Mouse (Mus musculus): ENCODE data around the gene Il34. TPM values are rescaled to one million over a fixed set of nuclear protein-coding genes. Genes with fewer than 3 reads are reported as not detected.

Gene Il34
- polyA plus RNA-seq (2015; fragmentation: Nextera tagmentation; extraction: Ambion mirVana), result 7.7 and 8.8 TPM in 2 replicates

- H3K4me2 ChIP-seq (ENCODE audit: low read length), result no peak within 1 kb of the TSS; the same call in 1 of the 2 replicates
- H3K36me3 ChIP-seq (ENCODE audit: control insufficient read depth, insufficient read depth, low read length), result peaks cover 9% of the 10 kb centered on the region
- no peak for ATAC-seq
- H3K9me3 ChIP-seq (ENCODE audit: control insufficient read depth, low read length), result no peaks in the 10 kb centered on the region
- no peaks in the 10 kb centered on the region for H3K27me3 ChIP-seq (replicated peaks; ENCODE audit: control insufficient read depth, insufficient read depth, low read length)
- H3K4me1 ChIP-seq (ENCODE audit: control insufficient read depth, insufficient read depth, low read depth, low read length), result no peaks in the 10 kb centered on the region
- peak within 1 kb of the TSS; percentile 23; the same call in 1 of the 2 replicates for H3K9ac ChIP-seq (ENCODE audit: low read depth, low read length)
- H3K27ac ChIP-seq (ENCODE audit: low read depth, low read length), result no peak within 1 kb of the TSS
- no peak within 1 kb of the TSS for H3K4me3 ChIP-seq (ENCODE audit: low read length)
- WGBS, result 43% methylated on average over 12 of the region's 12 CpGs
Observed at GRCm38 (mm10) chr8:110805669-110806068, at the start of gene Il34. Gene Il34, minus strand, starts transcription at chr8:110805924.

DNA sequence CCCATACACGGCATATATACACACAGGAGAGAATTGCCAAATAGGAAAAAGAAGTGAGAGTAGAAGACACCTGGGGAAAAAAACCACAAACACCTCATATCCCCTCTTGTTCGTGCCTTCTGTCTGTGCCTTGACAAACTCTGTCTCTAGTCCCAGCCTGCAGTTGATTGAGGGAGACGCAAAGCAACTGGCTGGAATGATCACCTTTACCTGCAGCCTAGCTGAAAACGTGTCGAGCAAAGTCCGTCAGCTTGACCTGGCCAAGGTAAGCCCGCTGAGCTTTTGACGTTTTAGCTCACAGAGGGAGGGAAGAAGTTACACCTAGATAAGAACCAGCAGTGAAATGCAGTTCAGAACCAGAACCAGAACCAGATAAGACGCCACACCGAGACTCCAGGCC lies 45.5 kb upstream of the Il34 start:
- Histone ChIP-seq H3K4me3 (ENCODE audit: low read length) (no peak overlapping the region), H3K36me3 (ENCODE audit: control insufficient read depth, insufficient read depth, low read length) (peaks cover 43% of the 10 kb centered on the region), H3K27me3 (replicated peaks; ENCODE audit: control insufficient read depth, insufficient read depth, low read length) (no peaks in the 10 kb centered on the region), H3K9ac (ENCODE audit: low read depth, low read length) (no peak overlapping the region), H3K4me2 (ENCODE audit: low read length) (no peak overlapping the region), H3K4me1 (ENCODE audit: control insufficient read depth, insufficient read depth, low read depth, low read length) (peaks cover 8% of the 10 kb centered on the region), H3K27ac (ENCODE audit: low read depth, low read length) (no peak overlapping the region), H3K9me3 (ENCODE audit: control insufficient read depth, low read length) (no peaks in the 10 kb centered on the region)
- 95% methylated on average over 10 of the region's 10 CpGs for WGBS
- ATAC-seq, result no peak

DNA sequence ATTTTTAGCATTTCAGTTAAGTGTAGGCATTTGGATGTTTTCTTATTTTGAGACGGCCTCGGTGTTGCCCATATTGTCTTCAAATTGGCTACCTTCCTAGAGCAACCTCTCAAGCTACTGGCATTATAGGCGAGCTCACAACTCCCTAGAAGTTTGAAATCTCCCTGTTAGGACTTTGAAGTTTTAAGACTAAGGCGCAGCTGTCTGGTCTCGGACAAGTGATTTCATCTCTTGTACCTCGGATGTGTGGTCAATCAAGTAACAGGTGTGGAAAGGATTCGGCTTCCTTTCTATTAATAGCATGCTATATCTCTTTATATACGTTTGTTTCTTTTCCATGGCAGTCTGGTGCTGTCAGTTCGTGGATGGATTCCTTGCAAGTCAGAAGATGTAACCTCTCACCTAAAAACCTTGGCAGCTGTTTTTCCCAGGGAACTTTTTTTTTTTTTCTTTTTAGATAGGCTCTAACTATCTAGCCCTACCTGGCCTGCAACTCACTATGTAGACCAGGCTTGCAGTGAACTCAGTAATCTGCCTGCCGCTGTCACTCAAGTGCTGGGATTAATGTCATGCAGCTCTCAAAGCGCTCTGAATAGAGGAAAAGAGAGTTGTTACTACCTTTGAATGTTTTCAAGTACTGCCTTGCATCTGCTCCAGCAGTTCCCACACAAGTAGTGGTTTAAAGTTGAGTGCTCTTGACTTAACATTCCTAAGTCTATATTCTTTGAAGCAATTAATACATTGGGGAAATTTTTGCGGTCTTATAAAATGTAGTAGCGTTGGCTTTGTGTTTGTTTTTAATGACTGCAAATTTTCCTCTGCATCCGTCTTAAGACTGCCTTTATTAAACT lies 42.1 kb upstream of the Il34 start:
- Histone ChIP-seq H3K36me3 (ENCODE audit: control insufficient read depth, insufficient read depth, low read length) (peaks cover 30% of the 10 kb centered on the region), H3K4me1 (ENCODE audit: control insufficient read depth, insufficient read depth, low read depth, low read length) (peaks cover 21% of the 10 kb centered on the region), H3K4me2 (ENCODE audit: low read length) (peak overlapping the region; percentile 82), H3K9ac (ENCODE audit: low read depth, low read length) (peak overlapping the region; percentile 95), H3K4me3 (ENCODE audit: low read length) (peak overlapping the region; percentile 93), H3K27me3 (replicated peaks; ENCODE audit: control insufficient read depth, insufficient read depth, low read length) (no peaks in the 10 kb centered on the region), H3K9me3 (ENCODE audit: control insufficient read depth, low read length) (no peaks in the 10 kb centered on the region), H3K27ac (ENCODE audit: low read depth, low read length) (no peak overlapping the region)
- WGBS, result 67% methylated on average over 14 of the region's 14 CpGs
- ATAC-seq, result no peak

GRCm38 (mm10) chr8:110847171-110847549 lies 41.4 kb upstream of the Il34 start:
- under 1% methylated on average over 13 of the region's 13 CpGs for WGBS
- Histone ChIP-seq H3K27me3 (replicated peaks; ENCODE audit: control insufficient read depth, insufficient read depth, low read length) (no peaks in the 10 kb centered on the region), H3K9me3 (ENCODE audit: control insufficient read depth, low read length) (no peaks in the 10 kb centered on the region), H3K4me2 (ENCODE audit: low read length) (peak overlapping the region; percentile 82), H3K27ac (ENCODE audit: low read depth, low read length) (peak overlapping the region; percentile 89), H3K4me3 (ENCODE audit: low read length) (peak overlapping the region; percentile 93), H3K4me1 (ENCODE audit: control insufficient read depth, insufficient read depth, low read depth, low read length) (peaks cover 21% of the 10 kb centered on the region), H3K36me3 (ENCODE audit: control insufficient read depth, insufficient read depth, low read length) (peaks cover 29% of the 10 kb centered on the region), H3K9ac (ENCODE audit: low read depth, low read length) (peak overlapping the region; percentile 95)
- ATAC-seq, result peak; percentile 64

GRCm38 (mm10) chr8:110846405-110847170 lies 40.9 kb upstream of the Il34 start, which contains the start of the genes Cog4 and Sf3b3:
Gene Cog4, plus strand, starts transcription at chr8:110846600.
Gene Sf3b3, minus strand, starts transcription at chr8:110846787.
- Histone ChIP-seq H3K9ac (ENCODE audit: low read depth, low read length) (peak within 1 kb of the TSS; percentile 95), H3K27ac (ENCODE audit: low read depth, low read length) (peak within 1 kb of the TSS; percentile 89), H3K36me3 (ENCODE audit: control insufficient read depth, insufficient read depth, low read length) (peaks cover 26% of the 10 kb centered on the region), H3K27me3 (replicated peaks; ENCODE audit: control insufficient read depth, insufficient read depth, low read length) (no peaks in the 10 kb centered on the region), H3K4me3 (ENCODE audit: low read length) (peak within 1 kb of the TSS; percentile 93), H3K4me2 (ENCODE audit: low read length) (peak within 1 kb of the TSS; percentile 82), H3K4me1 (ENCODE audit: control insufficient read depth, insufficient read depth, low read depth, low read length) (peaks cover 21% of the 10 kb centered on the region), H3K9me3 (ENCODE audit: control insufficient read depth, low read length) (no peaks in the 10 kb centered on the region)
- WGBS, result under 1% methylated on average over 53 of the region's 53 CpGs
- ATAC-seq, result peak; percentile 96

DNA sequence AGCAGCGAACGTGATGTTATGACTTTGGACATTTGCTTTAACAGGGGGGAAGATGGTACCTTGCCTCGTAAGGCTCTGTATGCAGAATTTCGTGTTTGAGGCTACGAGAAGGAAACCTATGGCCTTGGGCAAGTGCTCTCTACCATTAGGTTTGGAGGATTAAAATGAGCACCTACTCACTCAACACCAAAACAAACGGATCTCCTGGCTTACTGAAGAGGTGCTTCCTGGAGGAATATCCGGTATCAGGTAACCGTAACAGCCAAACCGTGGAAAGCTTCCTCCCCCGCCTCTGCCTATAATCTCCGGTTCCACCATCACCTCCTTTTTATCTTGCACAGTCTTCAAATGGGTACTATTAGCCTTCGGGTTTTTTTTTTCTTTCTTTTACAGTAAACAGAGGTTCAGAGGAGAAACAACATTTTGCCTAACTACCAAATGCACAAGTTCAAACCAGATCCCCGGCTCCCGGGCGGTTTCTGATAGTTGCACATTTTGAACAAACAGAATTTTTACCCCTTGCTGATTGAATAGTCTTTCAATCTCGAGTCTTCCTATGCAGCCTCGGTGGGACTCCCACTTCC lies 40.2 kb upstream of the Il34 start:
- H3K9ac ChIP-seq (ENCODE audit: low read depth, low read length), result peak overlapping the region; percentile 89
- peaks cover 28% of the 10 kb centered on the region for H3K36me3 ChIP-seq (ENCODE audit: control insufficient read depth, insufficient read depth, low read length)
- H3K9me3 ChIP-seq (ENCODE audit: control insufficient read depth, low read length), result no peaks in the 10 kb centered on the region
- WGBS, result 9% methylated on average over 17 of the region's 17 CpGs
- peak overlapping the region; percentile 89 for H3K27ac ChIP-seq (ENCODE audit: low read depth, low read length)
- no peak for ATAC-seq
- peak overlapping the region; percentile 93 for H3K4me3 ChIP-seq (ENCODE audit: low read length)
- peak overlapping the region; percentile 82 for H3K4me2 ChIP-seq (ENCODE audit: low read length)
- H3K4me1 ChIP-seq (ENCODE audit: control insufficient read depth, insufficient read depth, low read depth, low read length), result peaks cover 21% of the 10 kb centered on the region
- no peaks in the 10 kb centered on the region for H3K27me3 ChIP-seq (replicated peaks; ENCODE audit: control insufficient read depth, insufficient read depth, low read length)

DNA sequence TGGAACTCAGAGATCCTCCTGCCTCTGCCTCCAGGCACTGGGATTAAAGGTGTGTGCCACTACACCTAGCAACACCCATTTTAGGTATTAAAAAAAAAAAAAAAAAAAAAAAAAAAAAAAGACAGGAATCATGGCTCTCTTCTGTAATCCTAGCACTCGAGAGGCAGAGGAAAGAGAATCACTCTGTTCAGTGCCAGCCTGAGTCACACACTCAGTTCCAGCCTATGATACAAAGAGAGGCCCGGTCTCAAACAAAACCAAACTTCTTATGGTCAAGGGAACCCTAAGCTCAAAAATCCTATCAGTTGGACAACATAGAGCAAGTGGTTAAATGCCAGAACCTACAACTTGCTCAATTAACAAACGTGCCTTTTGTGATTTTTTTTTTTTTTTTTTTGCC lies 39.2 kb upstream of the Il34 start:
- Histone ChIP-seq H3K9ac (ENCODE audit: low read depth, low read length) (no peak overlapping the region), H3K36me3 (ENCODE audit: control insufficient read depth, insufficient read depth, low read length) (peaks cover 30% of the 10 kb centered on the region), H3K9me3 (ENCODE audit: control insufficient read depth, low read length) (no peaks in the 10 kb centered on the region), H3K4me1 (ENCODE audit: control insufficient read depth, insufficient read depth, low read depth, low read length) (peaks cover 21% of the 10 kb centered on the region), H3K27ac (ENCODE audit: low read depth, low read length) (no peak overlapping the region), H3K27me3 (replicated peaks; ENCODE audit: control insufficient read depth, insufficient read depth, low read length) (no peaks in the 10 kb centered on the region), H3K4me2 (ENCODE audit: low read length) (peak overlapping the region; percentile 82; the same call in 1 of the 2 replicates), H3K4me3 (ENCODE audit: low read length) (no peak overlapping the region)
- 86% methylated on average over 3 of the region's 3 CpGs for WGBS
- no peak for ATAC-seq

- H3K27ac ChIP-seq (ENCODE audit: low read depth, low read length), result no peak overlapping the region
- H3K4me2 ChIP-seq (ENCODE audit: low read length), result no peak overlapping the region
- WGBS, result 88% methylated on average over 5 of the region's 5 CpGs
- H3K9me3 ChIP-seq (ENCODE audit: control insufficient read depth, low read length), result no peaks in the 10 kb centered on the region
- no peaks in the 10 kb centered on the region for H3K27me3 ChIP-seq (replicated peaks; ENCODE audit: control insufficient read depth, insufficient read depth, low read length)
- no peak overlapping the region for H3K4me3 ChIP-seq (ENCODE audit: low read length)
- H3K9ac ChIP-seq (ENCODE audit: low read depth, low read length), result no peak overlapping the region
- no peak for ATAC-seq
- H3K4me1 ChIP-seq (ENCODE audit: control insufficient read depth, insufficient read depth, low read depth, low read length), result peaks cover 21% of the 10 kb centered on the region
- H3K36me3 ChIP-seq (ENCODE audit: control insufficient read depth, insufficient read depth, low read length), result peaks cover 42% of the 10 kb centered on the region
Observed at GRCm38 (mm10) chr8:110843207-110843606, 37.5 kb upstream of the Il34 start.

All from hindbrain, embryonic 16.5 days (tissue).